Mouse (Mus musculus) megakaryocyte, adult 5-6 weeks (primary cell): ENCODE data around the gene Flywch1. TPM values are rescaled to one million over a fixed set of nuclear protein-coding genes. Genes with fewer than 3 reads are reported as not detected.
A peak's percentile ranks its signal among the peaks of the same experiment; 100 is the strongest.
"Not testable (repeated sequence)": the region's sequence is repeated elsewhere in the genome, so short reads cannot be mapped to it uniquely, and the experiment has no call there.

ENCODE experiments used
- ATAC-seq: 2 replicates; pipeline ENCODE4 v1.8.0; 2016; ENCODE audit warnings: mild to moderate bottlenecking, inconsistent platforms; ENCODE audit not compliant: poor library complexity, severe bottlenecking
- total RNA-seq, 2 experiments: library from RNA; stranded (forward) in 1 of 2; stranded (reverse) in 1 of 2; fragments of 153-499, 151-499 nt in 1 of 2; fragments of 221-1000, 200-1000 nt in 1 of 2; gene quantifications; 2 replicates each; pipeline versions ENCODE4 v1.2.3 to v1.2.4; 2015 to 2017

The Flywch1 gene
- total RNA-seq, 2 experiments from 2014 or later: 3.1 to 12.0 TPM

DNA sequence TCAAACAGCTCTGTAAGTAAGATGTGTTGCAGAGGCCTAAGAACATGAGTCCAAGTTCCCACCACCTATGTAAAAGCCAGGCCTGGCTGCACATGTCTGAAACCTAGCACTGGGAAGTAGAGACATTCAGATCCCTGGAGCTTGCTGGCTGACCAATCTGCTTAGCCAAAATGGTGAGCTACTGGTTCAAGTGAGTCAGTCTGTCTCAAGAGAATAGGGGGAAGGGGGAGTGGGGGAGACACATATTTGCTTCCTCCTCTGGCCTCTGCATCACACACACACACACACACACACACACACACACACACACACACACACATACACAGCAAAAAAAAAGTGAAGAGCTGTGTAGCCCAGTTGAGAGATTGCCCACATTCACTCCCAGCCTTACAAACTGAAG lies 11.9 kb upstream of the Flywch1 start:
- ATAC-seq: no peak

DNA sequence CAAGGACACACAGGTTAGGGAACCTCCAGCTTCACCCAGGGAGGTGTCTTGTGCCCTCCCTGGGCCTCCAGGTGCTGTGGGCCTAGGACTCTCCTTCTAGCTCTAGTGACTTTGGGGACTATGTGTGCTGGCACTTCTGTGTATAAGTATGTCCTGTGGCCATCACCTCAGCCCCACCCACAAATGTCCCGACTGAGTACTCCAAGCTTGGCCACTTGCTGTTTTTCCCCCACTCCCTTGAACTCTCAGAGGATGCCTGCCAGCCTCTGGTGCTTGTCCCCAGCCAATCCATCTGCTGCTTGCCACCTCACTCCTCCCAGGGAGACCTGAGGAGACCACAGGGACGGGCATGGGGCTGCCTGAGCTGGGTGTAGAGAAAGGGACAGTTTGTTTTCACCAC lies 7.0 kb upstream of the Flywch1 start:
- ATAC-seq: no peak

DNA sequence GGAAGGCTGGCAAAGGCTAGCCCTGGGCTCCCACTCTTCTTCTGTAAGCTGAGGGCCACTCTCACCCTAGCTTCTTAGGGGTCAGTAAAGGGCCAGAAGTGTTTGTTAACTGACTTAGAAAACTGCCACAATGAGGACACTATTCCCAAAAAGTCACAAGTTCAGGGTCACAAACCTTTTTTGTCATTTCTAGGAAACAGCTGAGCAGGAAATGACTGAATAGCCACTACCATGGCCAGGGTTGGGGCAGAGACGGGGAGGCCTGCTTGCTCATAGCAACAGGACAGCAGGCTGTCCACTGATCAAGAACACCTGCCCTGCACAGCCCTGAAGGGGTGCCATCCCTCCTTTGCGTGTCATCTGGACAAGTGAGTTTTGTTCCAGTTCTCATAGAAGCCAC lies 5.7 kb upstream of the Flywch1 start:
- ATAC-seq: no peak

DNA sequence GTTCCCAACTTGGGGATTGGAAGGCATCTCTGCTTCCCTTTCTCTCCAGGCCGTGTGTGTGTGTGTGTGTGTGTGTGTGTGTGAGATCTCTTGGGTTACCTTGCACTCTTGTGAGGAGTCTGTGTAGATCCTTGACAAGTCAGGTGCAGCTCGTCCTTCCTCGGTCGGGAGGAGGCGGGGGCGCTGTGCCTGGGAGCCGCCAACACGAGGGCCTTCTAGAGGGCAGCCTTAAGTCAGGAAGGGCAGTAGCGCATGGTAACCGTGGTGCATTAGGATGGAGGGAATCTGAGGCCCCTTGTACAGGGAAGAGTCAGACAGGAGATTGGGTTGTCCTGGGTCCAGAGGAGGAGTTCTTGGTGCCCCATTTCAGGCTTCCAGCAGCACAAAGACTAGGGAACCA lies 4.8 kb upstream of the Flywch1 start:
- ATAC-seq: no peak

DNA sequence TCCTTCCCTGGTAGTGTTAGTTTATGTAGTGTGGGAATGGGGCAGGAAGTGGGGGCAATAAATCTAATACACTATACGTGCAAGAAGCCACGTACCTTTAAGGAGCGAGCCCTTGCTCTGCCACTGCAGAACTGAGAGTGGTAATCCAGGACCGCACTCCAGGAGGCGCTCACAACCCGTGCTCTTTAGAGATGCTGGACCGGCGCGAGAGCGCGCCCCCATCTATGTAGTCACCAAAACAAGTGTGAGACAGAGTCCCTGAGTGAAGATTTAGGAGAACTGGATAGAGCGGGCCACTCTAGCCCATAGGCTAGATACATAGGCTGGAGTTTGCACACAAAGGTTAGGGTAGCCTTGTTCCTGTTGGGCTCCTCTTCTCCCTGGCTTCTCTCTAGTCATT lies 2.7 kb upstream of the Flywch1 start:
- ATAC-seq: peak; percentile 67

DNA sequence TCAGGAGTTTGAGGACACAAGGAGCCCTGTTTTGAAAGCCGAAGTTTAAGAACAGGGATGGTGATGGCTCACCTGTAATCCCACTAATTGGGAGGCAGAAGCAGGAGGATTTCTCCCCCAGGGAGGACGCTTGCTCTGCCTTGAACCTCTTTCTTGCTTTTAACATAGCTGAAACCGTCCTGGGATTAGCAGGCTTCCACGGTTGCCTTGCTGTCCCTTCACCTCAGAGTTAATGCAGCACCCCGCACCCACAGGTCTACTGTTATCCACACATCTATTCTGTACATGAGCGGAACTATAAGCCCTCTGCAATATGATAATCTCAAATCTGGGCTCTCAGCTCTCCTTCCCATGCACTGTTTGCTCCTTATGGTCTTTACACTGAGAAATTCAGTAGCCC lies 2.3 kb upstream of the Flywch1 start:
- ATAC-seq: no peak

DNA sequence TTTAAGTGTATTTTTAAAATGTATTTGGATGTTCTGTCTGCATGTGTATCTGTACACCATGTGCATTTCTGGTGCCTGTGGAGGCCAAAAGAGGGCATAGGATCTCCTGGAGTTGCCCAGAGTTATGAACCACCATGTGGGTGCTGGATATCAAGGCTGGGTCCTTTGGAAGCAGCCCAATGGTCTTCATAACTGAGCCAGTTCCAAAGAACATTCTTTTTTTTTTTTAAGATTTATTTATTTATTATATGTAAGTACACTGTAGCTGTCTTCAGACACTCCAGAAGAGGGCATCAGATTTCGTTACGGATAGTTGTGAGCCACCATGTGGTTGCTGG lies 786 bp upstream of the Flywch1 start:
- ATAC-seq: not testable (repeated sequence)

DNA sequence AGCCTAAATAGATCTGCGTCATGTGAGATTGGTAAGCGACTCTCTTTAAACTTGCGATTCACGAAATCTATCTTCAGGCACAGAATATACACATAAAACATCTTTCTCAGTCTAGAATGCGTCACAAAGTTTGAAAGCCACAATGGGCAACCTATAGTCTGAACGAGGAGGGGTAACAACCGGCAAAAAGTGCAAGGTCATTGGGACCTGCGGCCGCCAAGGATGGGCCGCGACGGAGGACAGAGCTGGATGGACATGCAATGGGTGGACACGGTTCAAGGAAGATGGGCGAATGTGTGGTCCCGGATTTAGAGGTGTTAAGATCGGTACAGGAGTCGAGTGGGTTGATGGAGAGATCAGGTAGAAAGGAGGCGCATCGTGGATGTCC lies 512 bp downstream of the Flywch1 start:
- ATAC-seq: peak; percentile 20; the same call in 1 of the 2 replicates

DNA sequence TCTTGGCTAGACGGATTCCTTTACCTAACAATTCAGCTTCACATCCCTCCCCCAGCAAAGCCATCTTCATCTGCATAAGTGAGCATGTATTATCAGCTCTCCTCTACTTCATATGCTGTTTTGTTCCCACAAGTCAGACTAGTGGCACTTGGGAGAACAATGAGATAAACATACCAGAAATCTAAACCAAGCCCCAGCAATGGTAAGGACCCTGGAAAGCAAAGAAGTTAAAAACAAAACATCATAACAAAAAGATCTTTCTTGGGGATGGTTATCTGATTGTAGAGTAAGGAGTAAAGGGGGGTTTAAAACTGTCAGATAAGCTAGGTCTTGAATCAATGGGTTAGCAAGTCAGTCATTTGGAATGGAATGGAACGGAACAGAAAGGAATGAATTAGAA lies 909 bp downstream of the Flywch1 start:
- ATAC-seq: no peak

DNA sequence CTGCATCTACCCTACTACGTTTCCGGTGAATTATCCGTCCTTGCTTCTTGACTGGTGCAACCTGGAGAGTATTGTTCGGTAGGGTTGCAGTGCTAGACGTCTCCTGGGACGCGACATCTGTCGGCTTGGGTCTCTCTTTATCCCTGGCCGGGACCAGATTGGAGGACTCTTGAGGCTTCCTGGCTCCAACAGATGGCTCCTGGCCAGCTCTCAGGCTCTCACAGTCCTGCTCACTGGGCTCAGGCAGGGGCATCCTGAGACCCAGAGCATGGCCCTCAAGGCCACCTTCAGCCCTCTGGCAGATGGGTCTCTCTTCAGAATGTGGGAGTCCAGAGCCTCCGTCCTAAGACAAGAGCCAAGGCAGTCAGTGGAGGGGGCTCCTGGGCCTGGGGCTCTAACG lies 8.4 kb downstream of the Flywch1 start:
- ATAC-seq: no peak

DNA sequence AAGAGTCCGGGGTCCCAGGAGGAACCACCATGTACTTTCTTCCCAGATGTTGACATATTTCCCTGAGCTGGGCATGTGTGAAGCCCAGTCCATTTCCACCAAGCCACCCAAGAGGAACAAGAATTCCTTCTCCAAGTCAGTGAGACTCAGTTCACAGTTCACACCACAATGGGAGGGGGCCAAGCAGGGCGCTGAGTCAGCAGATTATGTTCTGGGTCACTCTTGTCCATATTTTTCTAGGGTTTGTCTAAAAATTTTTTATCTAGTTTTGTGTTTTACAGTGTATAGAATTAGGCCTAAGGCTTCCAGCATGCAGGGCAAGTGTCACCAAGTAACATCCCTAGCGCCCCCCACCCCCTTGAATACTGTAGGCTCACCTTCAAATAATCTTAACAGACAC lies 10.2 kb downstream of the Flywch1 start:
- ATAC-seq: no peak

DNA sequence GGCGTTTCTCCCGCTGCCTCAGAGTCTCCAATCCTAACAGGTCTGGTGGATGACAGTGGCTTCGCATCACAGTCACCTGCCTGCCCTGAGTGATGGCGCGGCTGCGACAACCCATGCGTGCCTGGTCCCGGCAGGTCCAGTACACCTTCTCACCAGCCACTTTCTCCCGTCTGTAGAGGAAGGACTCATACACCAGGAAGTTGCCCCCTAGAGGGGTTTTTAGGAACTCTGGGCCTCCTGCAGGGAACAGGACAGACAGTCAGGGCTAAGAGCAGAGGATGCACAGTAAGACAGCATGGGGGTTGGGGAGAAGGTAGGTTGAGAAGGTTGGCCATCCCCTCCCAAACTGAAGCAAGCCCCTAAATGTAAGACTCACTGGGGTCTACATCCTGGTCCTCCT lies 11.2 kb downstream of the Flywch1 start:
- no peak for ATAC-seq

DNA sequence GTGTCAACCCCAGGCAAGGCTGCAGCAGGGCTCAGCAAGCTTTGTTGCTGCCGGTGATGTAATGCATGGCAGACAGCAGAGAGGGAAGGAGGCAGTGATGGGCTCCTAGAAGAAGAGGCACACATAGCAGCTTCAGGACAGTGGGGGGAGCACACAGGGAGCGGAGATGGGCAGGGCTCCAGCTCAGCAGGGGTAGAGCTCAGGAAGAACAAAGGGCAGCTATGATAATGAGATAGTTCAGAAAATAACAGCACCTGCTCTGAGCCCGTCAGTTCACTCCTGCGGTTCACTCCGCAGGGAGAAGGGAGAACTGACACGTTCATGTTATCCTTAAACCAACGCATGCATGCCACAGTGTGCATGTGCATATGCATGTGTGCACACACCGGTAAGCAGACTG lies 12.6 kb downstream of the Flywch1 start:
- no peak for ATAC-seq

DNA sequence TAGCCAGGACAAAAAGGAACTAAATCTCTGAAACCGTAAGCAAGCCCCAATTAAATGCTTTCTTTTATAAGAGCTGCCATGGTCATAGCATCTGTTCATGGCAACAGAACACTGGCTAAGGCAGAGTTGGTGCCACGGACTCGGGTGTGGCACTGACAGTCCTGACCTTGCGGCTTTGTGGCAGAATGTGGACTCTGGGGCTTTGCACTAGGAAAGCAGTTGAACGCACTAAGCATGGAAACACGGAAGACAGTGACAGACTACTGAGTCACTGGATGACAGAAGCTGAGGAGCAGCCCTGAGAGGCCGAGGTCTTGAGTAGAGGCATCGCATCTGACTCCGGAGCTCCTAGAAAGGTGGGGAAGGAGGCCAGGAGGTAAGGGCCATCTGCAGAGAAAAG lies 13.8 kb downstream of the Flywch1 start:
- no peak for ATAC-seq

DNA sequence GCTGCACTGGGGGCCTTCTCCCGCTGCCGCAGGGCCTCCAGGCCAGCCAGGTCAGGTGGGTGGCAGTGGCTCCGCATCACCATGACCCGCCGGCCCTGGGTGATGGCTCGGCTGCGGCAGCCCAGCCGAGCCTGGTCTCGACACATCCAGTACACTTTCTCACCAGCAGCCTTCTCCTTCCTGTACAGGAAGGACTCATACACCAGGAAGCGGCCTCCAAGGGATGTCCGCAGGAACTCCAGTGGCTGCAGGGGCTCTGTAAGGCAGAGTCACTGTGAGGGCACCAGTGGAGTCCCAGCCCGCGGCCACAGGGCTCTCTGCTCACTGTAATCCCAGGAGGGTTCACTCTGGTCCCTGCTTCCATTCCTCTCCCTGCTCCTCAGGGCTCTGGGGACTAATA lies 15.7 kb downstream of the Flywch1 start:
- ATAC-seq: no peak

DNA sequence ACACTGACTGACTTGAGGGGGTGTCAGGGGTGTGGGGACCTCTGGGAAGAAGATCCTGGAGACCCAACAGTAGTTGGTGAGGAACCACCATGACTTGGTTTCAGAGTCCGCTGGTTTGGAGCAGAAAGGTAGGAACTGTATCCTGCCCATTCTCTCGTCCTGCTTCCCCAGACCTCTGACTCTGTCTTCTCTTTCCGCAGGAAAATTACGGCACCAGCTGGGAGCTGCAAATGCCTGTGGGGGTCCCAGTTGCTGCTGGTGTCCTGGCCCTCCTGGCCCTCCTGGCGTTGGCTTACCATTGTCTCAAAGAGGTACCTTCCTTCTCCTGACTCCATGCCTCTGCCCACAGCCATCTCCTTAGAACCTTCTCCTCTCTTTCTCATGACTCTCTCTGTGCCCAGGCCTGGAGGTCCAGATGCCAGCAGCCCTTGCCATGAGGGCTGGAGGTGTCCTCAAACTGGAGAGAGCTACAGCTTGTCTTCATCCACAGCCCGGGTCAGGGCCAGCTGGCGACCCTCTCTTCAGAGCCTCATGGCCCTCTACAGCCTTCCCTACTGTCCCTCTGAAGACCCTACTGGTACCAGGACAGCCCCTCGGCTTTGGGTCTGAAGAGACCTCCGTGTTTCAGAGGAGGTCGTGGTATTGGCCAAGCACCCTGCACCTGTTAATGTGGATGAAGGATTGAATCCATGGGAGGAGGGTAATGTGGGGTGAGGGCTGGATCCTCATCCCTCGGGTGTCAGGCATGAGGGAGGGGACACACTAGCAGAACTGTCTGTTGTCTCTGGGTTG lies 21.8 kb downstream of the Flywch1 start:
- no peak for ATAC-seq

DNA sequence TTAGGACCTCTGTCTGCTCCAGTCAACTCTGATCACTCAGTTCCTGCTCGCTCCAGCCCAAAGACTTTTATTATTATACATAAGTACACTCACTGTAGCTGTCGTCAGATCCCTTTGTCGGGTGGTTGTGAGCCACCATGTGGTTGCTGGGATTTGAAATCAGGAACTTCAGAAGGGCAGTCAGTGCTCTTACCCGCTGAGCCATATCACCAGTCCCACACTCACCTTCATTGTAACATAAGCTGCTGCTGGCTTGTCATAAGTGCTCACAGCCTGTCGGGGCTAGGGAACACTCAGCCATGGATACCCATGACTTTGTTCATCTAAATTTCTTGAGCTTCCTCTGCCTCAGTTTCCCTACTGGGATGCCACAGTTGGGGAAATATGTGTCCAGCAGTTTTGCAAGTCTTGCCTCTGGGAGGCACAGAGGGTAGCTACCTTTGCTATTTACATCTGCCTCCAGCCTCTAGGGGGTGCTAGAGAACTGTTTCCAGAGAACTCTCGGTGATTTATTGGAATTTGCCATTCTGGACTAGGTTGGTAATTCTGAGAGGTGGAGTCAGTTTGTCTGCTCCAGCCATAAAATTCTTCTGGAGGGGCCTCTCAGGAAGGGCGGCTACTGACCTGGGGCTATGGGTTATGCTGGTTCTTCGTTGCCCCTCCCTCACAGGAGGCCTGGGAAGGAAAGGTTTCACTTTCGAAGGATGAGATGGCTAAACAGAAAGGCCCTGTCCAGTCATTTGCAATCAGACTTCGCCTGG lies 22.6 kb downstream of the Flywch1 start:
- ATAC-seq: peak; percentile 71

DNA sequence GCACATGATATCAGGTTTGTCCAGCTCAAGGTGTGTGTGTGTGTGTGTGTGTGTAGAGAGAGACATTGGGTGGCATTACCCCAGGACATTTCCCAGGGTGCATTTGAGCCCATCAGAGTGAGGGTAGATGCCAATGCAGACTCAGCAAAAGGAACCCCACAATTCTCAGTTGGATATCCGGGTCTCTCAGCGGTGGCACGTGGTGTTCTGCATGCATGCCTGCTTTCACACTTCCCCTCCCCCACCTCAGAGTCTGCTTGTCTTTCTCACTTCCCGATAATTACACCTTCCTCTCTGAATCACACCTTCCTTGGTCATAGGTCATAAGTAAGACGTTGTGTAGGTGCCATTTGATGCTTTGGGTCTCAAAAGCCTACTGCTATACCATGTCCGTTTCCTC lies 23.4 kb downstream of the Flywch1 start:
- ATAC-seq: no peak; the same call in 1 of the 2 replicates

DNA sequence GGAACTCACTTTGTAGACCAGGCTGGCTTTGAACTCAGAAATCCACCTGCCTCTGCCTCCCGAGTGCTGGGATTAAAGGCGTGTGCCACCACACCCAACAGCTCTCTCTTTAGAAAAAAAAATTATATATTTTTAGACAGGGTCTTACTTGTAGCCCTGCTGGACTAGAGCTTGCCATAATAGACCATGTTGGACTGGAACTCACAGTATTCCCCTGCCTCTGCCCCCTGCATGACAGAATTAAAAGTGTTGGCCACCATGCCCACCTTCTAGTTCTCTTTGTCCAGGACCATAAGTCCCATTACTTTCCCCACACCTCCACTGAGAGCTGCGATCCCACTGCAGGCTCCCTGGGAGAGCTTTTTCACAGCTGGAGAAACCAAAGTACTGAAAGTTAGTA lies 23.9 kb downstream of the Flywch1 start:
- no peak for ATAC-seq

DNA sequence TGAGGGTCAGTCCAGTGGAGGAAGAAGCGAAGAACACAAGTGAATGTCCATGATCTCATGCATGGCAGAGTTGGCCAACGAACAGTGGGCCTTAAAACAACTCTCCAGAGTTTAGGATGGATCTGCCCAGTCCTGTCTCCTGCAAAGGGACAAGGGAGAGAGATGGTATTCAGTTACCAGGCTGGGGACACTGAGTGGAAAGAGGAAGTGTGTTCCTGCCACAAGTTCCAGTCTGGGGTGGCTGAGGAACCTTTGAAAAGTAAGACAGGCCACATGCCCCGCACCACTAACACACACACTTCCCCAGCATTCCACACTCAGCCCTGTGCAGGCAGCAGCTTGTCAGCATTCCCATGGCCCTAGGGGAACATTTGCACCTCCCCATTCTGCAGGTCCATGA lies 24.6 kb downstream of the Flywch1 start:
- ATAC-seq: peak; percentile 55

DNA sequence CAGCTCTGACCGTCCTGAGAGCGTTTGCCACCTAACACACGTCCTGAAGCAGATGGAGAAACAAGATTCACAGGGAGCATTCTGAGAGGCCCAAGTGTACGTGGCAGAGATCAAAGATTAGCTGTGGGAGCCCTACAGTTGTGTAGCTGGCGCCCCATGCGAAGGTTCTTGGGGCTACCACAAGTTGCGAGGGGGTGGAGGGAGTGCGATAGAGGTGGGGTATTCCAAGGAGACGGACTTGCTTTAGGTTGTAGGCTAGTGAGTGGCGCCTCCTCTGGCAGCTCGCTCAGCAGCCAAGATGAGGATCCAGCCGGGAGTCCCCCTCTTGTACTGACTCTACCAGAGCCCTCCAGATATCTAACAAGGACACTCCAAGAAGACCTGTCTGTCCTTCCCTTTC lies 25.1 kb downstream of the Flywch1 start:
- no peak for ATAC-seq
